Mouse (Mus musculus): ENCODE measurements around the gene Acot2.
"Not testable (repeated sequence)": the region's sequence is repeated elsewhere in the genome, so short reads cannot be mapped to it uniquely, and the experiment has no call there.

The Acot2 gene

GRCm38 (mm10) chr12:83998341-83999107 is 10.9 kb downstream of the Acot2 start:
- DNase-seq (ENCODE audit: extremely low spot score): no peak

DNA sequence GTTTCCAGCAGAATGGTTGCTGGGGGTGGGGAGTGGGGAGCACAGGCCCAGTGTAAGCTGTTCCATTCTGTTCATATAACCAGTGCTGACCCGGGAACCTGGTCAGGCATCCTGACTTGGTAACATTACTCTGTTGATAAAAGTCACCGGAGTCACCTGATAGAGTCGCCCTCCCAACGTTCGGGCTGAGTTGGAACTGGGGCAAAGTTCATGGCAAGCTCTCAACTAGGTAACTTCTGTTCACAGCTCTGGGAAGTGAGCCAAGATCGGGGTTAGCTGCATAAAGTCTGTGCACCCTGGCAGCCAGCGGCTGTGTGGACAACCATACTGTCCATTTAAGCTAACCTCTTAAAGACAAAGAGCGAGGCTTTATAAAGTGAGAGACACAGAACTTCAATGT is 11.6 kb downstream of the Acot2 start:
- DNase-seq (ENCODE audit: extremely low spot score): not testable (repeated sequence)

- no peak for DNase-seq (ENCODE audit: extremely low spot score)
These were observed 12.8 kb downstream of the Acot2 start for GRCm38 (mm10) chr12:84000418-84000817.

- DNase-seq (ENCODE audit: extremely low spot score): no peak
These were observed 16.2 kb downstream of the Acot2 start for GRCm38 (mm10) chr12:84003866-84004265.

DNA sequence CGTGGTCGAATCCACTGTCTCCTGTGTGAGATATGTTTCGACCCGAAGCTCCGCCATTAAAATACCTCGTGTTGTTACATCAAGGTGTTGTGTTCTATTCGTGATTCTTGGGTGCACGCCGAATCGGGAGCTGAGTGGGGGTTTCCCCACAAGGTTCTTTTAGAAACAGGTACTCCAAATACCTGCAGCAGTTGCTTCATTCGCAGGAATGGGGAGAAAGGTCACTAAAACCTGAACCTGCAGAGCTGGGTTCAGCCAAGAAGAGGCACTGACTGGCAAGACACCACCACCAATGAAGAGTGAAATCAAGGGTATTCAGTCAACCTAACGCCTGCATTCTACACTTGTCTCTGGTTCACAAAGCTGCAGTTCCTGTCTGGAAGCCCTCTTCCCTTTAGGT is 20.6 kb downstream of the Acot2 start:
- DNase-seq (ENCODE audit: extremely low spot score): no peak

DNA sequence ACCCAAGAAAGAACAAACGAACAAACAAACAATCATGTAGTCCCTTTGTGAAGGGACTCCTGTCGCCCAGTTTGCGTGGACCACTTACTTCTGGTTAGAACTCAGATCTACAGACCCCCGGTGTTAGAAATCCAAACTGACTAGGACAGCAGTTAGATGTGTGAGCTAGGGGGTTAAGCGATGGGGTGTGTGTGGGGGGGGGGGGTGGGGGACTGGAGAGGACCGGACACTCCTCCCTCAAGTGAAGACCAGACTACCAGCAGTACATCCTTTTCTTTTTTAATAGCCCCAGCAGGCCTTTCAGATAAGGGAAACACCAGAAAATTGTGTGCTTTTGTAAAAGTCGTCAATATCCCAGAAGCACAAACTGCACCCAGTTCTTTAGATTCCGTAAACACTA is 21.1 kb downstream of the Acot2 start:
- no peak for DNase-seq (ENCODE audit: extremely low spot score)

DNA sequence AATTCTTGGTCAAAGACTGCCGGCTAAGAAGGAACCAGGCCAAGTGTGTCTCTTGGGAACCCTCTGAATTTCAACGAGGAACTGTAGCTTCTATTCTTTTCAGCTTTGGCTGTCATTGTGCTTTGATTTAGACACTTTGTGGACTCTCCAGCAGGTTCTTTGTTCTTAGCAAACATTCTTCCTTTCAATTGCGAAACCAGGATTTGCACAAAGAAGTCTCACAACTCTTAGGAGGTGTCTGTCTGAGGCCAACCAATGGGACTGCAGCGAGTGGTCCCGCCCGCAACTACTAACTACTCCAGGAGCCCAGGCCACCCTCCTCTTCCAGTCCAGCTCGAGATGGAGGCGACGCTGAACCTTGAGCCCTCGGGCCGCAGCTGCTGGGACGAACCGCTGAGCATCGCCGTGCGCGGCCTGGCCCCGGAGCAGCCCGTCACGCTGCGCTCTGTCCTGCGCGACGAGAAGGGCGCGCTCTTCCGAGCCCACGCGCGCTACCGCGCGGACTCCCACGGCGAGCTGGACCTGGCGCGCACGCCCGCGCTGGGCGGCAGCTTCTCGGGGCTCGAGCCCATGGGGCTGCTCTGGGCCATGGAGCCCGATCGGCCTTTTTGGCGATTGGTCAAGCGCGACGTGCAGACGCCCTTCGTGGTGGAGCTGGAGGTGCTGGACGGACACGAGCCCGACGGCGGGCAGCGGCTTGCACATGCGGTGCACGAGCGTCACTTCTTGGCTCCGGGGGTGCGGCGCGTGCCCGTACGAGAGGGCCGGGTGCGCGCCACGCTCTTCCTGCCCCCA is 21.7 kb downstream of the Acot2 start, which contains the start of gene Acot1:
Gene Acot1 (plus strand): TSS at position 320 of the 795 bp plus-strand sequence.
- peak; percentile 72 for DNase-seq (ENCODE audit: extremely low spot score)

DNA sequence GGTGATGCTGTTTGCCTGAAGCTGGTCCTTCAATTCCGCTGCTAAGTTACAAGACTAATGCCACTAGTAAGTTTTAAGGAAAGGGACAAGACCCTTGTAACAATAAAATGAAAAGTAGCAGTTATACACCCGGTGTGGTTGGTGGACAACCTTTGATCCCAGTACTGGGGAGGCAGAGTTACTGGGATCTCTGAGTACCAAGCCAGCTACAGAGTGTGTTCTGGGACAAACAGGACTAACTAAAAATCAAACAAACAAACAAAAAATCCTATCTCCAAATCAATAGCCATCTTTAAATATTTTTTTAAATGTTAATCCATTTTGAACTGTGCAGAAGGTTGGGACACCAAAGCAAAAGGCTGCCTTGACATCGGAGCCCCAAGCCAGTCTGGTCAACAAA is 22.5 kb downstream of the Acot2 start:
- DNase-seq (ENCODE audit: extremely low spot score): no peak

GRCm38 (mm10) chr12:84011251-84012040 is 23.8 kb downstream of the Acot2 start:
- peak; percentile 43 for DNase-seq (ENCODE audit: extremely low spot score)

- no peak for DNase-seq (ENCODE audit: extremely low spot score)
These were observed 25.5 kb downstream of the Acot2 start for GRCm38 (mm10) chr12:84013130-84013529.

- DNase-seq (ENCODE audit: extremely low spot score): no peak
These were observed 26.0 kb downstream of the Acot2 start for GRCm38 (mm10) chr12:84013701-84014100.

DNA sequence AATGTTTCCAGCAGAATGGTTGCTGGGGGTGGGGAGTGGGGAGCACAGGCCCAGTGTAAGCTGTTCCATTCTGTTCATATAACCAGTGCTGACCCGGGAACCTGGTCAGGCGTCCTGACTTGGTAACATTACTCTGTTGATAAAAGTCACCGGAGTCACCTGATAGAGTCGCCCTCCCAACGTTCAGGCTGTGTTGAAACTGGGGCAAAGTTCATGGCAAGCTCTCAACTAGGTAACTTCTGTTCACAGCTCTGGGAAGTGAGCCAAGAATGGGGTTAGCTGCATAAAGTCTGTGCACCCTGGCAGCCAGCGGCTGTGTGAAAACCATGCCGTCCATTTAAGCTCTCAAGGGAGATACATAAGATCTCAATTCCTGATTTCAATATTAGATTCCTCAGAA is 32.9 kb downstream of the Acot2 start:
- DNase-seq (ENCODE audit: extremely low spot score): not testable (repeated sequence)

DNA sequence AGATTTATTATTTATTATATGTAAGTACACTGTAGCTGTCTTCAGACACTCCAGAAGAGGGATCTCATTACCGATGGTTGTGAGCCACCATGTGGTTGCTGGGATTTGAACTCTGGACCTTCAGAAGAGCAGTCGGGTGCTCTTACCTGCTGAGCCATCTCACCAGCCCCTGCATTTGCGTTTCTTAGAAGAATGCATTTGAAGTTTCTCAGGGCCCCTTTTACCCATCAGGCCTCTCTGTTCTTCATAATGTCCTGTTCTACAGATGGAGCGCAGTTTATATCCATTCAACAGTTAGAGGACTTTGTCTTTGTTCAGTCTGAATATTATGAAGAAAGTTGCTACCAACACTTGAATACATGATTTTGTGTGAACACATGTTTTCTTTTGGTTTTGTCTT is 34.6 kb downstream of the Acot2 start:
- DNase-seq (ENCODE audit: extremely low spot score): not testable (repeated sequence)

DNA sequence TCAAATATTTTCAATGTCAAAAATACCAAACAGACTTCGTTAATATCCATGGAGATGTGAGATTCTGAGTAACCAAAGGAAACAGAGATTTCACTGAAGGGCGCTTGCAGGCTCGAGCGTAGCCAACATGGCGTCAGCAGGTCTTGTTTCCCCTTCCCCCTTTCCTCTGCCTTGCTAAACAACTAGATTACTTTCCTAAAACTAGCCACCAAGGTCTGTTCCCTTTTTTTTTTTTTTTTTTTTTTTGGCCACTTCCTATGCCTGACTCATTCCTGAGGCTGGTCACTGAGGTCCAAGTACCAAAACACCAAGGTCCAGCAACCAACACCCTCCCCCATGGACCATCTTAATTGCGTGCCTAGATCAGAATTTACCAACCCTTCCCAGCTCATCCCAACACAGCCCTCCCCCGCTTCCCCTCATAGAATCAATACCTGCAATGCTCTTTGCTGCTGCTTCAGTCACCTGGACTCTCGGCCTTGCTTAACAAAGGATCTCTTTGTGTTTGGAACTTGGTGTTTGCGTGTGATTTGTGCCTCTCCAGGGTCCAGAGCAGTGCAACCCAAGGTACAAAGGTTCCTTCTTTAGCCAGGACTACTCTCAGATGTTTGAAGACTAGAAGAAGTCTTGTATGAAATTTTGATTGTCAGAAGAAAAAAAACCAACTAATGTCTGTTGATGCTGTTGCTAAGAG is 35.5 kb downstream of the Acot2 start:
- no peak for DNase-seq (ENCODE audit: extremely low spot score)

- no peak for DNase-seq (ENCODE audit: extremely low spot score)
These were observed 38.2 kb downstream of the Acot2 start for GRCm38 (mm10) chr12:84025888-84026287.

- DNase-seq (ENCODE audit: extremely low spot score): not testable (repeated sequence)
These were observed 40.7 kb downstream of the Acot2 start for GRCm38 (mm10) chr12:84028328-84028727.

GRCm38 (mm10) chr12:84029043-84029442 is 41.4 kb downstream of the Acot2 start:
- DNase-seq (ENCODE audit: extremely low spot score): not testable (repeated sequence)

GRCm38 (mm10) chr12:84030659-84031332 is 43.1 kb downstream of the Acot2 start:
- peak; percentile 70 for DNase-seq (ENCODE audit: extremely low spot score)

GRCm38 (mm10) chr12:84032854-84033253 is 45.2 kb downstream of the Acot2 start:
- no peak for DNase-seq (ENCODE audit: extremely low spot score)

GRCm38 (mm10) chr12:84033302-84033701 is 45.6 kb downstream of the Acot2 start:
- DNase-seq (ENCODE audit: extremely low spot score): not testable (repeated sequence)

DNA sequence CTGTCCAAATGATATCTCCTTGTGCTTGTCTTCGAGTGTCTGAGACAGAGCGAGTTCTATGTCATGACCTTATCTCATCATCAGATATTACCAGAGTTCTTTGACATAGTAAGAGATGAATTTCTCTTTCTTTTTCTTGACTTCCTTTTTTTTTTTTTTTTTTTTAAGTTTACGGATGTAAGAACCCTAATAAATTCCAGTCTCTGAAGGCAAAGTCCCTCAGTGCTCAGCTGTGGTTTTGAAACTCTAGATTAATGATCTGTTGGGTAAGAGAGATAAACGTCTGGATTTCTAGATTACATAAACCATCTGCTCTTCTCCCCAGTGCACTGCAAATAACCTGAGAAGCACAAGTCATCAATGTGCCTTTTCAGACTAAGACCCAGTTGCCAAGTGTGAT is 46.4 kb downstream of the Acot2 start:
- no peak for DNase-seq (ENCODE audit: extremely low spot score)
